Mouse (Mus musculus) C2C12 (cell line): ENCODE measurements at regions not wholly inside any gene's neighbourhood (a gene's known extent, or its start where the extent isn't known, plus 50 kb on each side); places are given as distances from the start of the nearest gene placed in this dataset.

Experiments used
- CTCF ChIP-seq: IDR thresholded peaks from one replicate; pipeline ENCODE4 v1.5.1; 2011; ENCODE audit not compliant: control insufficient read depth, insufficient read depth, insufficient read length
- FOSL1 ChIP-seq: IDR thresholded peaks from one replicate; pipeline ENCODE4 v1.8.0; 2011; ENCODE audit warnings: mild to moderate bottlenecking, low read length; ENCODE audit not compliant: poor library complexity, insufficient read depth, severe bottlenecking

GRCm38 (mm10) chr2:137375346-137375745, 258.9 kb upstream of the Jag1 start:
- TF ChIP-seq FOSL1, result no peak
- TF ChIP-seq CTCF, result no peak
